Mouse (Mus musculus): ENCODE results near the gene Methig1.

- TF ChIP-seq CTCF (IDR thresholded peaks at IDR 0.05; ENCODE audit: borderline replicate concordance, insufficient read depth, low read length) (no peak), POLR2A (IDR thresholded peaks at IDR 0.05; ENCODE audit: low read depth, low read length) (peak; percentile 59)
These were observed 68.3 kb downstream of the Methig1 start for GRCm38 (mm10) chr15:100421059-100421757.
